Mouse (Mus musculus) thymus, postnatal 14 days (tissue): Measurements from ENCODE around the gene Gm20219.

Source experiments
- DNase-seq: peaks from one replicate; pipeline ENCODE4 v3.0.0; 2021

Gm20219 gene

DNA sequence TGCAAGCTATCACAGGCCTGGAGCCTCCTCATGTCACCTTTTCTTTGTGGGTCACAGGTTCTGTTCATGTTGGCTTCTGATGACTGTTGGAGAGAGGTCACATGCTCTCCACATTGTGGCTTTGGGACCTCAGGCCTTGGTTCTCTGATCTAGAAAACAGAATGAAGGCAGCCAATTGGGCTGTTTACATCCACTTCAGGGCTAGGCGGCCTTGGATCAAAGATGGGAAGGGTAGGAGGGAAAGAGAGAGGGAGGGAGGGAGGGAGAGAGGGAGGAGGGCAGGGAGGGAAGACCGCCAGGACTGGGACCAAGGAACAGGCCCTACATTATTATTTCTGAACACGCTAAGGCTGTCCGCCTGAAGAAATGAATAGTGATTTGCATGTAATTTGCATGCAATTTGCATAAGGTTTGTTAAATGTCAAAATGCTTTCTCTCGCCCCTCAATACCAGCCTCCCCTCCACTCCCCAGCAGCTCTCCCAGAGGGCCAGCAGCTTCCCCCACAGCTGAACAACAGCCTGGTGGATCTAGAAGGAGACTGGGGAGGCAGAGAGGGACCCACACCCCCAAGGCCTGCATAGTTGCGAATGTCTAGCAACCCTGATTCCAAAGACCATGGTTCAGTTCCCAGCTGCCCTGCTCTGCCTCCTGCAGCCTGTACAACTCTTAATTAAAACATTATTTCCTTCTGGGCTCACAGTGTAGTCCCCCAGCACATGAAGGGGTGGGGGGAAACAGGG is 2.2 kb downstream of the Gm20219 start:
- DNase-seq = no peak

DNA sequence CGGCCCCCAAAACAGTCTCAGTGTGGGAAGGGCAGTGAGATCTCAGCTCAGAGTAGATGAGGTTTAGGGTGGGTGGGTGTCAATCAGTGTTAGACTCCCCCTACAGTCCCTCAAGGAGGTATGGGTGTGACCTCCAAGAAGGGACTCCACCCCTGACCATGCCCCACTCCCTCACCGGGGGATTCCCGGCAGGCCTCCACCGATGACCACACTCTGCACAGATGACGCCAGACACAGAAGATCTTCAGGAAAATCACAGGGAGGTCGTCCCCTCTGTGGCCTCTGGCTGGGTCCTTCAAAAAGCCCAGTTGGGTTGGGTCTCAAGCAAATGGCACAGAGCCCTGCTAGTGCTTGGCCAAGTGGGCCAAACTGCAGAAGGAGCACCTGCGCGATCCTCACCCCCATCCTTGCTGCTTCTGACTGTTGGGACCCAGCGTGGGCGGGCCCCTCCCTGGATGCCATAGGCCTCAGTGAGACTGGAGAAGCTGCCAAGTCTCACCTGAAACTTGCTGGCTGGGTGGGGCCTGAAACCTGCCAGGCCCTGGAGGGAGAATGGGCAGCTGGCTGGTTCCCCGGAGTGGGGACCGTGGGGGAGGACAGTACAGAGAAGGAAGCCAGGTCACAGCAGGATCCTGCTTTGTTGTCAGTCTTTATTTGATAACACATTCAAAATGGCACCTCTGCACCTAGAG is 3.3 kb downstream of the Gm20219 start:
- DNase-seq = no peak

DNA sequence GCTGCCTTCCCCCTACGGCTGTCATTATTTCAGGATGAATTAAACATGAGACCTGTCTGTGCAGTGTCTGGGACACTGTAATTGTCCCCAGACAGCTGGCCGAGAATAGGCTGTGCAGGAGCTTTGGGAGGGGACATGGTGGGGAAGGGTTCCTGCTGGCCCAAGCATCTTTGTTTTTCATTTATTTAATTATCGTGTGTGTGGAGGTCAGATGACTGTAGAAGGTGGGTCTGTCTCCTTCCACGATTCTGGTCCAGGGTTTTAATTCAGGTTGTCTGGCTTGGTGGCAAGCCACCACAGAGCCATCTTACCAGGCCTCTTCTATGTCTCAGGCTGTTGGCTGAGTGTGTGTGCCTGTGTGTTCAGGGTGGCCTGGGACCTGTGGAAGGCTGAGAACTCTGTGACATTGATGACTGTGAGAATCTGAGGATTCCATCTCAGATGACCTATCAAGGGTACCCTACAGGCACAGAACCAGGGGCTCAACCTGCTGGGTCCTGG is 5.5 kb downstream of the Gm20219 start:
- DNase-seq = no peak

DNA sequence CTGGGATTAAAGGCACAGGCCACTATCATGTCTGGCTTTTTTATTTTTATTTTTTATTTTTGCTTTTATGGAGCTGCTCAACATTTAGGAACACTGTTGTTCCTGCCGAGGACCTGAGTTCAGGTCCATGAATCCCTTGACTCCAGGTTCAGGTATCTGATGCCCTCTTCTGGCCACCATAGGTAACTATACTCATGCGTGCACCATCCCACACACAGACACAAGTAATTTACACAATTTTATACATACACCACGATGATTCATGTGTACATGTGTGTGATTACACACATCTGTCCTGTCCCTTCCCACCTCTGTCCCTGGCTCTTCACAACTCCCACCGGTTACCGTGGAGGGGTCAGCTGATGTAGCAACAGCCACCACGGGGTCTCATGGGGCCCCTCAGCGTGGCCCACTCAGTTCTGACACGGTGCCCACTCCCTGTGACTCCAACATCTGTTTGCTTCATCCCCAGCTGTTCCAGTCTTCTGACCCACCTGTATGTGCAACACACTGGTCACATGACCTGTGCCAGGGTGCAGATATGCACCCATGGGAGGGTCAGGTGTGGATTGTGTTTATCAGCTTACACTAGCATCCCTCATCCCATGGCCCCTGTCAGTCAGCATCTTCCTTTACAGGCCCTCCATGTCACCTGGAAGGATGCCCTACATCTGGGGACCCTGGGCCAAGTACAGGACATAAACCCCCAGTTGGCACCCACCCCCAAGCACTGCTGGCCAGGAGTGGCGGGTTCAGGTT is 6.2 kb downstream of the Gm20219 start:
- no peak for DNase-seq

DNA sequence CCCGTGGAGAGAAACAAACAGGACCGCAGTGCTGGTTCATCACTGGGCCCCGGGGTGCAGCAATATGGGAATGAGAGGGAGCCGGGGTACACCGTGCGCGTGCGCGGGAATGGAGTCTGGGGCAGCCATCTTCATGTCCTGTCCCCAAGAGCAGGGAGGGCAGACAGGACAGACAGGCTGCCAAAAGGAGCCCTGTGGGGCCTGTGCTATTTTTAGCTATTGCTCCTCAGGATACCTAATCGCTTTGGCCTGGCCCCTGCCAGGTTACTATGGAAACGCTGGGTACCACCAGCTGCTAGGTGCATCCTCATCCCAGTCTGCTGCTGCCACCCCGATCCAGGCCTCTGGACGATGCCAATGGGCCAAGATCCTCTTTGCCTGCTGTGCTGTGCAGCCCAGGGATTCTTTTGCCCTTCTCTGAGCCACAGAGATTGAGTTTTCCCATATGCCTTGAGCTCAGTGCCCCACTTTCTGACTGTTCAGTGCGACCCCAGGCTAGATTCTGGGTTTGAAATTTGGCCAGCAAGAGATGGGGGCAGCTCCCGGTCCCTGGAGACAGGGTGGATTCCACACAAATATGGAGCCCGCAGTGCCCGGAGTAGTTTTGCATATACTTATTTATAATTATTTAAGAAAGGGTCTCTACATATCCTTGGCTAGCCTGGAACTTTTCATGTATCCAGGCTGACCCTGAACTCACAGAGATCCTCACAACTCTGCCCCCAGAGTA is 6.9 kb downstream of the Gm20219 start:
- DNase-seq = no peak

DNA sequence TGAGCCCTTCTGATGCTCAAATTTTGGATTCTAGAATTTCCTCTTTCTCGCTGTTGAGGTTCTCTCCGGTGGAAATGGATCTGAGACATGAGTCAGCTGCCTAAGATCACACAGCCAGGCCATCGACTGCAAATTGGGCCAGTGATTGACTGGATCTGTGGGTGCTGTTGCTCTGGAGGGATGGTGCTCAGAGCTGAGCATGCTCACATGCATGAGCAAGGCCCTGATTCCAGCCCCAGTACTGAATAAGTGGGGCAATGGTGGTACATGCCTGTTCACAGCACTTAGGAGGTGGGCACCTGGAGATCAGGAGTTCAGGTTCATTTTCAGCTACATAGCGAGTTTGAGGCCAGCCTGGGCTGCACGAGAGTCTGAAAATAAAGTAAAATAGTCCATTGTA is 7.6 kb downstream of the Gm20219 start:
- no peak for DNase-seq

DNA sequence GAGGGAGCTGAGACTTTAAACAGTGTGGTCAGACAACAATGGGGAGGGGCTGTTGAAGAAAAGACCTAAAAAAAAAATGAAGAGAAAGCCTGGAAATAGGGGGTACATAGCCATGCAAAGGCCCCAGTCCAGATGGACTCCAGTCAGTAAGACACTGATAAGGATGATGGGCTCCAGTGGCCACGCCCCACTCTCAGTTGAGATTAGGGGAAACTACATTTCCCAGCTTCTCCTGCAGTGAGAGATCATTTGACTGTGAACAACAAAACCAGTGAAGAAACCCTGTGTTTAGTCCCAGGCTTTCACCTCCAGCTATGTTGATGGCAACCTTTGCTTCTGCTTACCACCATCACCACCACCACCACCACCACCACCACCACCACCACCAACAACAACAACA is 8.2 kb downstream of the Gm20219 start:
- no peak for DNase-seq

DNA sequence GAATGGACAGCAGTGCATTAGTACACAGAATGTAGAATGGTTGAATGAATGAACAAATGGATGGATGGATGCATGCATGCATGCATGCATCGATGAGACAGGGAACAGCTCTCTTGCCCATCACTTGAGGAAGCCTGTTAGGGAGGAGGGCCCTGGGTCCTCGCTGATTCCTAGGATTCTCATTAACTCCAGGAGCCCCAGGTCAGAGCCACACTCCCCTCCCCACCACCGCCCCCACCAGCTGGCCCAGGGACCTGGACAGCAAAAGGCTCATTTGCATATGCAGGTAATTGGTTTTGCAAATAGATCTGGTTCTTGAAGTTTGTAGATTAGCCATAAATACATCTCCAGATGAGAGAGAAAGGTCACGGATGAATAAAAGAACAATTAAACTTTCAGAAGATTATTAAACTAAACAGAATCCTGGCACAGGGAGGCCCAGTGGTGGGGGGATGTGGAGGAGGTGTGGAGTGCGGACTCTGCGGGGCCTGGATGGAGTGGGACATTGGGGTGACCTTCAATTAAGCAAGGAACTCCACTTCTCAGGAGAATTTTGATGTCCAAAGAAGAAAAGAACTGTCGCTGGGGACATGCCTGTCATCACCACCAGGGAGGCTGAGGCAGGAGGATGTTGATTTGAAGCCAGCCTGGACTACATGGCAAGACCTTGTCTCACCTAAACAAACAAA is 9.3 kb downstream of the Gm20219 start:
- DNase-seq = no peak

DNA sequence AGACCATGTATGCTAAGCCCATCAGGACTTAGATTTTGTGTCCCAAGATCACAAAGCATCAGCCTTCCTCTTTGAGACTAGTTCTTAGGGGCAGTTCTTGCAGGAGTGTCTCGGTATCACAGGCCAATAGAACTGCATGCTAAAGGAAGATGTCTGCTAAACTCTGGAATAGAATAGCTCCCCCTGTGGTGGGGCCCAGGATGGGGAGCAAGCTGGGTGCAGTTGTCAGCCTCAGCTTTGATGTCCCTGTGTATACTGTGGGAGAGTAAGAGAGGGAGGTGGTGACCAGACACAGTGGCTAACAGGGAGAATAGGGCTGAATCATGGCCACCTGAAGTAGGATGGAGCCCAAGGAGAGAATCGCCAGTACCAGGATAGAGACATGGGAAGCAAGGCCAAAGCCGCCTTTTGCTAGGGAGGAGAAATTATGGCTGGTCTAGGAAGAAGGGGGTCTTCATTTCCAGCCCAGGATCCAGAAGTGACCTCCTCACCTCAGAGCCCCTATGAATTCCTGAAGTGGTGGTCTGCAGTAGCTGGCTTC is 10.4 kb downstream of the Gm20219 start:
- no peak for DNase-seq

DNA sequence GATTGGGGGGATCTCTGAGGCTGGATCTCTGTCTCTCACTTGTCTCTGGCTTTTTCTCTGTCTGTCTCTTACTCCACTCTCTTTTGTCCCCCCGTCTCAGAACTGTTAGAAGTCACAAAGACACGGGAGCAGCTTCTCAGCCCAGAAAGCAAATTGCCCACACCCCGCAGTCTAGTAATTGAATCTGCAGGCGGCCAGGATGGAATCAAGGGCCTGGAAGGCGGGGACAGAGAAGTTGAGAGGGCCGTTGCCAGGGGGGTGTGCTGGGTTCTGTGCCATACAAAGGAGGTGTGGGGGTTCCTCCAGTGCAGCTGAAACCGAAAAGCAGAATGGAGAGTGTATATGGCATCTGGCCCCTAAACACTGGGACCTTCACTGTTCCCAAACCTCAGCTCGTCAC is 11.5 kb downstream of the Gm20219 start:
- DNase-seq = no peak

DNA sequence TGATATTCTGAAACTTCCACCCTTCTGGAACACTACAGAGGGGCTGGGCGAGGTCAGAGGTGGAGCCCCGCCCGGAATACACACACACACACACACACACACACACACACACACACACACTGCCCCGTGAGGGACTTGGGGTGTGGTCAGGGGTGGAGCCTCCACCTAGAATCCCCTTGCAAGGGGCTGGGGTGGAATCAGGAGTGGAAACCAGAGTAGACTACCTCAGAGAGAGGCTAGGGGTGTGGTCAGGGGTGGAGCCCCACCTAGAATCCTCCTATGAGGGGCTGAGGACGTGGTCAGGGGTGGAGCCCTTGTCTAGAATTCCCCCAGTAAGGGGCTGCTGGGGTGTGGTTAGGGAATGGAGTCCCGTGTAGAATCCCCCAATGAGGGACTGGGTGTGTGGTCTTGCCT is 13.6 kb downstream of the Gm20219 start:
- no peak for DNase-seq

DNA sequence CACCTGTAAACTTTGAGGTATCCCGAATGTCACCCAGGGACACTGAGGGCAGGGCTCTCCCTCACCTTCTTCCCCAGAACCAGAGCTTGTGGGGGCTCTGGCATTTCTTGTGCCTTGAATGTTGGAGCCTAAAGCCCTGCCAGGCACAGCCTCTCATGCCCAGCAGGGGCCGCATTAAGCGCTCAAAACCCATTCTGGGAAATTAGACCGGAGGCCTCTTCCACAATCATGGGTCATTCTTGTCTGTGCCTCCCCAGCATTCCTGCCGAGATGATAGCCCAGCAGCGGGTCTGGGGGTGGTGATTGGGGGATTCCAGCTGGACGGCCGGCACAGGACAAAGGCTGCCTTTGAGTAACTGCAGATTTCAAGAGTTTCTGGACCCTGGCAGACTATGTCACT is 16.3 kb downstream of the Gm20219 start:
- DNase-seq = no peak

DNA sequence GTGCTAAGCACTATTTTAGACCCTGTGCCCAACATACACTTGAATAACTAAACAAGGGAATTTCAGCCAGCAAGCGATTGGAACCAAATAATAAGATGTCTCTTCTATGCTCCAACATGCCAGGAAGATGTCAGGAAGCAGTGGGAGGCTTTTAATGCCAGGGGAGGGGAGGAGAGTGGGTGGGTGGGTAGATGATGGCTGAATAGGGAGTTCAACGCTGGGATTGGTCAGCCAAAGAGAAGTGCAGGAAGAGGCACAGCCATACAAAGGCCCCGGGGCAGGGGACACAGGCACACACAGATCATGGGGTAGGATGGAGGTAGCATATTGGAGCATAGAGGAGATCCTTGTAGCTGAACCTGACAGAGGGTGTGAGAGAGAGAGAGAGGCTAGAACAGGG is 17.3 kb downstream of the Gm20219 start:
- DNase-seq = no peak

DNA sequence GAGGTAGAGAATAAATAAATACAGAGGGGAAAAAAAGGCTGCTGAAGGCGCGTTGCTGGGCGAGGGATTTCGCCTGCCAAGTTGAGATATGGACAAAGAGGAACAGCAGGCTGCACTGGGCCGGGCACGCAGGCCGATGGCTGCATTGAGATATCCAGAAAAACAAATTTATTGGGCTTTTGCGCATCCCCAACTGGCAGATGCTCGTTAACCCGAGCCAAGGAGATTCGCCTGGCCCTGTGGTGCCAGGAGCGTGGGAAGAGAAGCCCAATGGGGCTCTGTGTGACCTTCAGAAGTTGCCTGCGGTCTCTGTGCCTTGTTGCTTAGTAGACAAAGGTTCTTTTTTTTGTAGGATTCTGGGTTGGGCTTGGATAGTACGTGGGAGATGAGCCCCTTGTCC is 18.0 kb downstream of the Gm20219 start:
- no peak for DNase-seq

DNA sequence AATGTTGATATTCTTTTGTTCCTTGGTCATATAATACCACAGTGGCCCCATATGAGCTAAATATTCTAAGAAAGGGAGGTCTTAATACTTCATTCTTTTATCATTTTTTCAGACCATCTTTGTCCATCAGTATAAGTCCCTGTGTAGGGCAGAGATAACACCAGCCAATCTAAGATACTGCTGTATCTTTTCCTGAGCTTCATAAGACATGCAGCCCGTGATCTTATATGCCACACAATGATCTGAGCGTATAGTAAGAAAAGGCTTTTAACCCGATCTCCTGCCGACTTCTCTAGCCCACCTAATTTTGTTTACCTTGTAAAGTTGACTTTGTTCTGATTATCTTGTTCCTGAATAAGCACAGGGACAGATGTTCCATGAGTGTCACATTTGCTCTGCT is 29.2 kb downstream of the Gm20219 start:
- no peak for DNase-seq

DNA sequence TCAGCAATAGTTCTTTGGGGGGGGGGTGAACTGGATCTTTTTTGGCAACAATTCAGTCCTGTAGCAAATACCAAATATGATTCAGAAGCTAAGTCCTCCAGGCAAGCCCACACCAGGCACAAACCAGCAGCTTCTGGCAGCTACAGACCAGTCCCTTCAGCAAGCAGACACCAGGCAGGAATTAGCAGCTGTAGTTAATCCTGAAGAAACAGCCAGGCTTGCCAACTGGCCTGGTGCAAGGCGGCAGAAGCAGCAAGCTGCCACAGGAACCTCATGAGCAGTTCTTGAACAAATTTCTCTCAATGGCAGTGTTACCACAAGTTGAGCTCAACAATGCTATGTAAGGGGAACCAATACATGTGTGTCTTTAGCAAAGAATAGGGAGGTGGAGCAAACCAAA is 31.4 kb downstream of the Gm20219 start:
- no peak for DNase-seq

DNA sequence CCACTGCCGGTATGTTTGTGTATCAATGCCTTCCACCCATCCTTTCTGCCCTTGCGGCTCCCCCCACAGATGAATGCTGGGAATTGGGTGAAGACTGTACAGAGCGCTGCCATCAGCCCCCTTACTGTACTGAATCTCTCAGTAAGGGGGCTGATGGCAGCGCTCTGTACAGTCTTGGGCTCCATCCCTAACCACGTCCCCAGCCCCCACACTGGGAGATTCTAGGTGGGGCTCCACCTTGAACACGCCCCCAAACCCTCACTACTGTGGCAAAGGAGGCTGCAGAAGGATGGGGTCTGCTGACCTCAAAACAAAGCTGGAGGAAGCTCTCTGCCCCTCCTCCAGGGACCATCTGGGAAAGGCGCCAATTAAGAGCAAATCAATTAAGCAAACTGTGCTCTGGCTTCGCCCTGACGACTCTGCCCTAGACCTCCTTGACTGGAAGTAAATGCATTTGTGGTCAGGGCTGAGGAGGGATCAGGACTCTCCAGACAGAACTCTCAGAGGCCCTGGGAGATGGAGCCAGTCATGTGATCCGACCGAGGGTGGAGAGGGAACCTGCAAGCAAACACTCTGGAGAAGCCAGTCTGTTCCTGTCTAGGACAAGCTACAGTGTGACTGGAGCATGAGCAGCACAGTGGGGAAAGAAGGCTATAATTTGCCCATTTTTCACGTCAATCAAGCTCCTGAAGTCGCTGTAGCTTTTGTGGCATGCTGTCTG is 38.3 kb downstream of the Gm20219 start:
- DNase-seq = no peak

DNA sequence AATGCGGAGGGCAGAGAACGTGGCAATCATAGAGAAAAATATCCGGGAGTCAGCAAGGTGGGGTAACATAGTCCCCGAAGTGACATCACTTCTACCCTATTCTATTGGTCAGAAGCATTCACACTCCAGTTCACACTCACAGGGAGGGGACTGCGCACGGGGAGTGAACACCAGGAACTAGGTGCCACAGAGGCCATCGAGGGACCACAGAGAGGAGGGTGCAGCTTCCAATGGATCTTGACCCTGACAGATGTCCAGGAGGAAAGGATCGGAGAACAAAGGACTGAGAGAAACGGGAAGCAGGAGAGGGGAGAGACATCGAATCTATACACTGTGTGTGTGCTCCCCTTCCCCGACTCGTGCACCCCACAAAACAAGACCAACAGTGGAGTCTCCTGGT is 39.3 kb downstream of the Gm20219 start:
- no peak for DNase-seq

DNA sequence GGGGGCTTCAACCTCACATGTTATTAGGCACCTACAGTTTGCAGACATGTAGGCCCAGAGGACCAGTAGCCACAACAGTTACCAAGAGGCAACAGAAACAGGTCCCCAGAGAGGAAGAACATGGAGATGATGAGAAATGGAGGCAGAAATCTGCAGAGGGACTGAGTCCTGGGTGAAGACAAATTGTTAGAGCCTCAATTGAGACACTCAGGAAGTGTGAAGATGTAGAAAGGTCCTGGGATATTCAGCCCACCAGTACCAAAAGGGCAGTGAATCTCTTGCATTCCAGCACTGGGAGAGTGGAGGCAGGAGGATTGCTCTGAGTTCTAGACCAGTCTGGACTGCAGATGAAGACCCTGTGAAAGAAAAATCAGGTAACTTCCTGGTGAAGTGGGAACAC is 39.9 kb downstream of the Gm20219 start:
- DNase-seq = no peak

DNA sequence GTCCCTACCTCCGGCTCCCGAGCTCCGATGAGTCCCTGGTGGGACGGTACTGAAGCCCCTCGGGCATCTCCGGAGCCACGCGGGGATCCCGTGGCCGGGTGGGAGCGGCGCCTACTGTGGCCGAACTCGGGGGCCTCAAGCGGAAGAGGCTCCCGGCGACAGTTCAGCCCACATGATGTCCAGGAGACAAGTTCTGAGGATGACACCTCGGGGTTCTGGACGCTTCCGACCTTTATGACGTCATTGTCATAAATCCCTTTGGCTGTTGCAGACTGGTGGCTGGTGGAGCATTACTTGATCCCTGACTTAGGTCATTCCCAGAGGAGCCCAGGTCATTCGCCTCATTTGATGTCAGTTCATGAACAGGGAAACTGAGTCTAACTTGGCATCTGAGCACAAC is 41.9 kb downstream of the Gm20219 start, which contains the start of gene Znrf4:
Gene Znrf4, minus strand, starts transcription at position 122 of the 400 bp plus-strand sequence.
- no peak for DNase-seq

DNA sequence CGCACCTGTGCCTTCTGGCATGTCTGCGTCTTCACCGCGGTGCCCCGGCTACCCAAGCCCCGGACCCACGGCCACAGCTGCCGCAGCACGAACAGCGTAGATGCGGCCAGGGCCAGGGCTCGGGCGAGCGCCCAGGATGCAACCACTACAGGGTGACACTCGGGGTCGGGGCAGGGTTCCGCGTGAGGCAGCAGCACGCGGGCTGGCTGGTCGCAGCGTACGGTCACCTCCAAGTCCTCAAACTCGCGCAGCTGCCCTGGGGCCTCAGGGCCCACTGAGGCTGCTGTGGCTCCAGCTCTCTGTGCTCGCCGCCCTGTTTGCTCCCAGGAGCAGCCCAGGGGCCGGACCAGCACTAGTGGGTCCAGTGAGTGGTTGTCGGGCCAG is 42.5 kb downstream of the Gm20219 start:
- DNase-seq = no peak
